Mouse (Mus musculus): ENCODE measurements around the gene Cdyl2.

Cdyl2 gene

GRCm38 (mm10) chr8:116732684-116733647, at the start of gene Cdyl2:
Gene Cdyl2 (minus strand): TSS chr8:116732991.
- DNase-seq: peak; percentile 81 to 89

- peak; percentile 10 to 31 for DNase-seq
Observed at GRCm38 (mm10) chr8:116780594-116780993, 47.8 kb upstream of the Cdyl2 start.

- DNase-seq: no peak
Observed at GRCm38 (mm10) chr8:116774220-116774619, 41.4 kb upstream of the Cdyl2 start.

- peak; percentile 7 to 26 for DNase-seq
Observed at GRCm38 (mm10) chr8:116772727-116773126, 39.9 kb upstream of the Cdyl2 start.

GRCm38 (mm10) chr8:116771797-116772343, 39.1 kb upstream of the Cdyl2 start:
- peak; percentile 59 to 66 for DNase-seq

- DNase-seq: peak; percentile 5 to 23
Observed at GRCm38 (mm10) chr8:116770756-116771155, 38.0 kb upstream of the Cdyl2 start.

GRCm38 (mm10) chr8:116756174-116756573, 23.4 kb upstream of the Cdyl2 start:
- DNase-seq: no peak

- DNase-seq: peak; percentile 67 to 71
Observed at GRCm38 (mm10) chr8:116755557-116755956, 22.8 kb upstream of the Cdyl2 start.

GRCm38 (mm10) chr8:116740726-116741125, 7.9 kb upstream of the Cdyl2 start:
- no peak for DNase-seq

- peak; percentile 41 to 57 for DNase-seq
Observed at GRCm38 (mm10) chr8:116735306-116735705, 2.5 kb upstream of the Cdyl2 start.

- DNase-seq: no peak
Observed at GRCm38 (mm10) chr8:116734176-116734575, 1.4 kb upstream of the Cdyl2 start.

GRCm38 (mm10) chr8:116733648-116734014, 840 bp upstream of the Cdyl2 start:
- no peak for DNase-seq

- DNase-seq: peak; percentile 20 to 75
Observed at GRCm38 (mm10) chr8:116731976-116732683, 661 bp downstream of the Cdyl2 start.

GRCm38 (mm10) chr8:116721451-116721850, 11.3 kb downstream of the Cdyl2 start:
- DNase-seq: no peak

- no peak for DNase-seq
Observed at GRCm38 (mm10) chr8:116707496-116707895, 25.3 kb downstream of the Cdyl2 start.

- no peak for DNase-seq
Observed at GRCm38 (mm10) chr8:116702501-116702900, 30.3 kb downstream of the Cdyl2 start.

- DNase-seq: no peak
Observed at GRCm38 (mm10) chr8:116692931-116693330, 39.9 kb downstream of the Cdyl2 start.

- DNase-seq: no peak
Observed at GRCm38 (mm10) chr8:116689741-116690140, 43.0 kb downstream of the Cdyl2 start.

- DNase-seq: no peak
Observed at GRCm38 (mm10) chr8:116676174-116676573, 56.6 kb downstream of the Cdyl2 start.

- DNase-seq: no peak
Observed at GRCm38 (mm10) chr8:116673966-116674805, 58.6 kb downstream of the Cdyl2 start.

- DNase-seq: no peak
Observed at GRCm38 (mm10) chr8:116673493-116673892, 59.3 kb downstream of the Cdyl2 start.

GRCm38 (mm10) chr8:116673052-116673451, 59.7 kb downstream of the Cdyl2 start:
- DNase-seq: no peak

Data from kidney, postnatal 4 days (tissue).